Mouse (Mus musculus): ENCODE results near the gene Id3.

Gene Id3

GRCm38 (mm10) chr4:136147436-136148135 lies 4.3 kb downstream of the Id3 start:
- DNase-seq (ENCODE audit: low spot score): peak; percentile 78

GRCm38 (mm10) chr4:136148342-136149044 lies 5.2 kb downstream of the Id3 start:
- peak; percentile 30 for DNase-seq (ENCODE audit: low spot score)

- DNase-seq (ENCODE audit: low spot score): no peak
Measured at GRCm38 (mm10) chr4:136149045-136149379, 5.7 kb downstream of the Id3 start.

GRCm38 (mm10) chr4:136149734-136150133 lies 6.4 kb downstream of the Id3 start:
- DNase-seq (ENCODE audit: low spot score): peak; percentile 68

GRCm38 (mm10) chr4:136150596-136150995 lies 7.3 kb downstream of the Id3 start:
- no peak for DNase-seq (ENCODE audit: low spot score)

GRCm38 (mm10) chr4:136152821-136153220 lies 9.5 kb downstream of the Id3 start:
- DNase-seq (ENCODE audit: low spot score): no peak

GRCm38 (mm10) chr4:136154462-136154861 lies 11.2 kb downstream of the Id3 start:
- no peak for DNase-seq (ENCODE audit: low spot score)

- DNase-seq (ENCODE audit: low spot score): no peak
Measured at GRCm38 (mm10) chr4:136158498-136158897, 15.2 kb downstream of the Id3 start.

GRCm38 (mm10) chr4:136159802-136160397 lies 16.6 kb downstream of the Id3 start:
- DNase-seq (ENCODE audit: low spot score): peak; percentile 62

- DNase-seq (ENCODE audit: low spot score): peak; percentile 86
Measured at GRCm38 (mm10) chr4:136163448-136163847, 20.2 kb downstream of the Id3 start.

- DNase-seq (ENCODE audit: low spot score): no peak
Measured at GRCm38 (mm10) chr4:136164981-136165380, 21.7 kb downstream of the Id3 start.

- no peak for DNase-seq (ENCODE audit: low spot score)
Measured at GRCm38 (mm10) chr4:136167701-136168100, 24.4 kb downstream of the Id3 start.

GRCm38 (mm10) chr4:136170401-136170800 lies 27.1 kb downstream of the Id3 start:
- no peak for DNase-seq (ENCODE audit: low spot score)

GRCm38 (mm10) chr4:136171455-136171854 lies 28.2 kb downstream of the Id3 start:
- DNase-seq (ENCODE audit: low spot score): no peak

GRCm38 (mm10) chr4:136172011-136172541 lies 28.8 kb downstream of the Id3 start, which contains the start of gene E2f2:
Gene E2f2, plus strand, starts transcription at chr4:136172394.
- peak; percentile 54 for DNase-seq (ENCODE audit: low spot score)

- DNase-seq (ENCODE audit: low spot score): peak; percentile 45
Measured at GRCm38 (mm10) chr4:136172542-136173209, 29.4 kb downstream of the Id3 start.

GRCm38 (mm10) chr4:136173210-136173715 lies 30.0 kb downstream of the Id3 start:
- DNase-seq (ENCODE audit: low spot score): no peak

- no peak for DNase-seq (ENCODE audit: low spot score)
Measured at GRCm38 (mm10) chr4:136174216-136175193, 31.2 kb downstream of the Id3 start.

GRCm38 (mm10) chr4:136176022-136176552 lies 32.8 kb downstream of the Id3 start:
- DNase-seq (ENCODE audit: low spot score): no peak

GRCm38 (mm10) chr4:136177244-136177611 lies 33.9 kb downstream of the Id3 start:
- DNase-seq (ENCODE audit: low spot score): no peak
